Mouse (Mus musculus) E14TG2a.4 (cell line): Measurements from ENCODE around the gene Grin2b.

Experiments
- H3K27me3 ChIP-seq: 2 replicates; pipeline ENCODE4 v1.6.1; 2014; ENCODE audit warnings: low read length, control low read depth; ENCODE audit not compliant: insufficient read depth
- H3K36me3 ChIP-seq: 2 replicates; pipeline ENCODE4 v1.6.1; 2014; ENCODE audit warnings: low read length, control low read depth; ENCODE audit not compliant: insufficient read depth
- H3K4me1 ChIP-seq: replicated peaks from 2 replicates; pipeline ENCODE4 v1.6.1; 2014; ENCODE audit warnings: low read depth, low read length, control low read depth
- H3K4me3 ChIP-seq: replicated peaks from 2 replicates; pipeline ENCODE4 v1.5.1; 2014; ENCODE audit warnings: mild to moderate bottlenecking, low read length
- H3K9me3 ChIP-seq: 2 replicates; pipeline ENCODE4 v1.6.1; 2014; ENCODE audit warnings: low read length, control low read depth
- CTCF ChIP-seq: conservative IDR thresholded peaks from 2 replicates; pipeline ENCODE4 v1.5.1; 2014; ENCODE audit warnings: low read length
- NANOG ChIP-seq: IDR thresholded peaks from 2 replicates; pipeline ENCODE4 v1.6.1; 2014; ENCODE audit warnings: borderline replicate concordance, low read length, mixed read lengths
- POU5F1 ChIP-seq: IDR thresholded peaks from 2 replicates; pipeline ENCODE4 v1.6.1; 2014; ENCODE audit warnings: low read length, borderline replicate concordance

Grin2b gene

GRCm38 (mm10) chr6:136011038-136011311 lies 162.3 kb downstream of the Grin2b start:
- H3K9me3 ChIP-seq, result no peaks in the 10 kb centered on the region
- no peaks in the 10 kb centered on the region for H3K4me1 ChIP-seq
- H3K36me3 ChIP-seq, result no peaks in the 10 kb centered on the region
- TF ChIP-seq NANOG (no peak), POU5F1 (no peak)
- H3K4me3 ChIP-seq, result no peak overlapping the region
- no peaks in the 10 kb centered on the region for H3K27me3 ChIP-seq

GRCm38 (mm10) chr6:136010290-136011037 lies 162.8 kb downstream of the Grin2b start:
- TF ChIP-seq NANOG (no peak), POU5F1 (no peak), CTCF (no peak)
- no peak overlapping the region for H3K4me3 ChIP-seq
- H3K36me3 ChIP-seq, result no peaks in the 10 kb centered on the region
- H3K9me3 ChIP-seq, result no peaks in the 10 kb centered on the region
- H3K4me1 ChIP-seq, result no peaks in the 10 kb centered on the region
- no peaks in the 10 kb centered on the region for H3K27me3 ChIP-seq

GRCm38 (mm10) chr6:136008120-136008519 lies 165.2 kb downstream of the Grin2b start:
- Histone ChIP-seq H3K9me3 (no peaks in the 10 kb centered on the region), H3K4me1 (no peaks in the 10 kb centered on the region), H3K27me3 (no peaks in the 10 kb centered on the region), H3K4me3 (no peak overlapping the region), H3K36me3 (no peaks in the 10 kb centered on the region)
- no peak for TF ChIP-seq CTCF
- TF ChIP-seq NANOG, result no peak
- no peak for TF ChIP-seq POU5F1

- TF ChIP-seq NANOG (no peak), CTCF (no peak), POU5F1 (no peak)
These were observed 178.6 kb downstream of the Grin2b start for GRCm38 (mm10) chr6:135994691-135995090.

GRCm38 (mm10) chr6:135993897-135994296 lies 179.4 kb downstream of the Grin2b start:
- Histone ChIP-seq H3K36me3 (no peaks in the 10 kb centered on the region), H3K4me1 (no peaks in the 10 kb centered on the region), H3K27me3 (peaks cover 12% of the 10 kb centered on the region), H3K4me3 (no peak overlapping the region), H3K9me3 (peaks cover 13% of the 10 kb centered on the region; the same call in 1 of the 2 replicates)
- TF ChIP-seq POU5F1 (no peak), CTCF (no peak), NANOG (no peak)

More at GRCm38 (mm10) chr6:135994691-135995090, 178.6 kb downstream of the Grin2b start:
- no peaks in the 10 kb centered on the region for H3K36me3 ChIP-seq
- peaks cover 12% of the 10 kb centered on the region for H3K27me3 ChIP-seq
- peaks cover 13% of the 10 kb centered on the region; the same call in 1 of the 2 replicates for H3K9me3 ChIP-seq
- H3K4me3 ChIP-seq, result no peak overlapping the region
- no peaks in the 10 kb centered on the region for H3K4me1 ChIP-seq

GRCm38 (mm10) chr6:135993378-135993777 lies 179.9 kb downstream of the Grin2b start:
- Histone ChIP-seq H3K4me1 (no peaks in the 10 kb centered on the region), H3K4me3 (no peak overlapping the region), H3K27me3 (peaks cover 12% of the 10 kb centered on the region), H3K9me3 (peaks cover 13% of the 10 kb centered on the region; the same call in 1 of the 2 replicates), H3K36me3 (no peaks in the 10 kb centered on the region)
- no peak for TF ChIP-seq NANOG
- TF ChIP-seq CTCF, result no peak
- no peak for TF ChIP-seq POU5F1

GRCm38 (mm10) chr6:135976106-135976505 lies 197.2 kb downstream of the Grin2b start:
- H3K9me3 ChIP-seq, result no peaks in the 10 kb centered on the region
- no peaks in the 10 kb centered on the region for H3K27me3 ChIP-seq
- no peaks in the 10 kb centered on the region for H3K4me1 ChIP-seq
- no peak for TF ChIP-seq CTCF
- no peak for TF ChIP-seq POU5F1
- no peak for TF ChIP-seq NANOG
- no peaks in the 10 kb centered on the region for H3K36me3 ChIP-seq
- H3K4me3 ChIP-seq, result no peak overlapping the region

GRCm38 (mm10) chr6:135972481-135972880 lies 200.8 kb downstream of the Grin2b start:
- no peaks in the 10 kb centered on the region for H3K9me3 ChIP-seq
- H3K4me3 ChIP-seq, result no peak overlapping the region
- H3K4me1 ChIP-seq, result no peaks in the 10 kb centered on the region
- no peaks in the 10 kb centered on the region for H3K27me3 ChIP-seq
- TF ChIP-seq NANOG (no peak), CTCF (no peak), POU5F1 (no peak)
- H3K36me3 ChIP-seq, result no peaks in the 10 kb centered on the region

- Histone ChIP-seq H3K9me3 (no peaks in the 10 kb centered on the region), H3K4me1 (no peaks in the 10 kb centered on the region), H3K36me3 (no peaks in the 10 kb centered on the region), H3K27me3 (no peaks in the 10 kb centered on the region), H3K4me3 (no peak overlapping the region)
- TF ChIP-seq NANOG (no peak), POU5F1 (no peak), CTCF (no peak)
These were observed 201.8 kb downstream of the Grin2b start for GRCm38 (mm10) chr6:135971481-135971880.
